Mouse (Mus musculus) MEL (cell line): ENCODE measurements around the gene Tspan2.

Experiments
- CHD2 ChIP-seq: IDR thresholded peaks from 2 replicates; pipeline ENCODE4 v1.6.1; 2011; ENCODE audit warnings: low read length, improper control_type of control experiment
- CTCF ChIP-seq, 3 experiments: IDR thresholded peaks in 2 of 3; conservative IDR thresholded peaks in 1 of 3; 2 replicates each; pipeline ENCODE4 v1.5.1; 2011 to 2012; ENCODE audit warnings: low read length in 3 of 3, low read depth in 2 of 3, mild to moderate bottlenecking in 2 of 3, improper control_type of control experiment in 1 of 3, inconsistent platforms in 1 of 3, mixed read lengths in 1 of 3, moderate library complexity in 1 of 3; ENCODE audit not compliant: control insufficient read depth in 1 of 3, insufficient read depth in 1 of 3, poor library complexity in 1 of 3, severe bottlenecking in 1 of 3
- EP300 ChIP-seq, 2 experiments: IDR thresholded peaks; 2 replicates each; pipeline ENCODE4 v1.6.1; 2011; ENCODE audit warnings: improper control_type of control experiment in 2 of 2, low read length in 2 of 2, low read depth in 1 of 2, mild to moderate bottlenecking in 1 of 2
- GATA1 ChIP-seq: IDR thresholded peaks from 2 replicates; pipeline ENCODE4 v1.6.1; 2011; ENCODE audit warnings: low read depth, low read length, improper control_type of control experiment
- KAT2A ChIP-seq: conservative IDR thresholded peaks from 2 replicates; pipeline ENCODE4 v1.6.1; 2012; ENCODE audit warnings: low read depth, low read length, improper control_type of control experiment, inconsistent platforms
- MYC ChIP-seq: IDR thresholded peaks from 2 replicates; pipeline ENCODE4 v1.6.1; 2011; ENCODE audit warnings: low read depth, mild to moderate bottlenecking, low read length, improper control_type of control experiment, moderate library complexity
- NRF1 ChIP-seq: IDR thresholded peaks from 2 replicates; pipeline ENCODE4 v1.6.1; 2014; ENCODE audit warnings: low read depth, mild to moderate bottlenecking, inconsistent platforms, low read length, improper control_type of control experiment, moderate library complexity; ENCODE audit not compliant: poor library complexity, insufficient read depth, severe bottlenecking

GRCm38 (mm10) chr3:102760236-102760635, 25.9 kb downstream of the Tspan2 start:
- TF ChIP-seq NRF1 (no peak), CTCF (IDR thresholded peaks at IDR 0.05 in 2 of 3, conservative IDR thresholded peaks at IDR 0.05 in 1 of 3; ENCODE audit: control insufficient read depth in 1 of 3, insufficient read depth in 1 of 3, low read depth in 2 of 3, low read length in 3 of 3, poor library complexity in 1 of 3, severe bottlenecking in 1 of 3) (no peak), KAT2A (no peak), MYC (no peak), CHD2 (no peak), GATA1 (no peak), EP300 (IDR thresholded peaks at IDR 0.05; ENCODE audit: low read depth in 1 of 2, low read length in 2 of 2) (no peak)
